Mouse (Mus musculus): ENCODE data around the gene Gm20388. TPM values are rescaled to one million over a fixed set of nuclear protein-coding genes. Genes with fewer than 3 reads are reported as not detected.

The Gm20388 gene
- polyA plus RNA-seq, 1 experiment from 2014 or later, result not detected

DNA sequence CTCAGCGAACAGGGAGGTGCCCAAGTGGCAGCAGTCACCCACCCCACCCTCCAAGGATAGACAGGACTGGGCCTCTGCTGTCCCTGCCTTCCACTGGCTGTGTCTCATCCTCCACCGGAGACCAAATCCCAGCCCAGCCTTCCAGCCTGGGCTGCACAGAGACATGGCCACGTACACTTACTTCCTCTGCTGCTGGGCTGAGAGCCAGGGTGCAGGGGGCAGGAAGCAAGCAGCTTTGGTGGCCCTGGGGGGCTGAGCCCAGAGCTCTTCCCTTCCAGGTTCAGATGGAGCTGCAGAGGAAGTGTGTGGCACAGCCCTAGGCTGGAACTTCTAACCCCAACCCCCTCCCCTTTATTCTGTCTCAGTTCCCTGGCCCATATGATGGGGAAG is 2420.5 kb downstream of the Gm20388 start:
- Histone ChIP-seq H3K9ac (no peak overlapping the region), H3K27me3 (peaks cover 33% of the 10 kb centered on the region), H3K36me3 (peaks cover 14% of the 10 kb centered on the region; the same call in 1 of the 2 replicates), H3K4me3 (no peak overlapping the region), H3K4me1 (peaks cover 10% of the 10 kb centered on the region; the same call in 1 of the 2 replicates), H3K27ac (no peak overlapping the region), H3K9me3 (no peaks in the 10 kb centered on the region), H3K4me2 (replicated peaks) (no peak overlapping the region)
- ATAC-seq (ENCODE audit: insufficient number of reproducible peaks, insufficient read depth, low FRiP score, low TSS enrichment), result no peak
- 49% methylated on average over 3 of the region's 3 CpGs for WGBS

DNA sequence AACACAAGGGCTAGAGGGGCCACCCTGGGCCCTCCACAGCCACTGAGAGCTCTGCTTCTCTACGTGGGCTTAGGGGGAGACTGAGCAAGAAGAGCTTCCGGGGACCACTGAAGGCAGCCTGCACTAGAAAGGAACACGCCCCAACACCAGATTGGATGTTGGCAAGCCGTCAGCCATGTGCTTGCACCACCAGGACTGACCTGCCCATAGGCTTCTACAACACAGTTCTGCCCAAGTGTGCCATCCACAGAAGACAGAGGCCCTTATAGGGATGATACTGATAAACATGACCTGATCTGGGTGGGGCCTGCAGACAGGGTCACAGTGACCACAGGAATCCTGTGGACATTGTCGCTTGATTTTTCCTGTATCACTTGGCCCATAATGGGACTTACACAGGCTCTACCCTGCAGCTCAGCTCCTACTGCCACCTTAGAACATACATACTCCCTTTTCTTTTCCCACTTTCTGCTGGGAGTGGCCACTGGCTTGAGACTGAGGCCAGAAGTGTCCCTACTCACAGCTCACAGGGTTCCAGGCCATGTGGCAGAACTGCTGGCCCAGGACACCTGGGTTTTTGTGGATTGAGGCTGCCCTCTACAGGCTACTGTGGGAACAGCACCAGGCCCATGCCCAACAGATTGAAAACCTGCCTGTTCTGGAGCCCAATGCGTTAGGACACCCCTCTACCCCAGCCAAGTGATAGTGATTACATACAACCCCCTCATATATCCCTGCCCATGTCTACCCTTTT is 2422.3 kb downstream of the Gm20388 start:
- no peaks in the 10 kb centered on the region for H3K9me3 ChIP-seq
- peaks cover 43% of the 10 kb centered on the region for H3K27me3 ChIP-seq
- peaks cover 14% of the 10 kb centered on the region; the same call in 1 of the 2 replicates for H3K36me3 ChIP-seq
- peaks cover 18% of the 10 kb centered on the region; the same call in 1 of the 2 replicates for H3K4me1 ChIP-seq
- H3K4me2 ChIP-seq (replicated peaks), result no peak overlapping the region
- H3K27ac ChIP-seq, result no peak overlapping the region
- 70% methylated on average over 6 of the region's 6 CpGs for WGBS
- no peak for ATAC-seq (ENCODE audit: insufficient number of reproducible peaks, insufficient read depth, low FRiP score, low TSS enrichment)
- H3K9ac ChIP-seq, result no peak overlapping the region
- H3K4me3 ChIP-seq, result no peak overlapping the region

DNA sequence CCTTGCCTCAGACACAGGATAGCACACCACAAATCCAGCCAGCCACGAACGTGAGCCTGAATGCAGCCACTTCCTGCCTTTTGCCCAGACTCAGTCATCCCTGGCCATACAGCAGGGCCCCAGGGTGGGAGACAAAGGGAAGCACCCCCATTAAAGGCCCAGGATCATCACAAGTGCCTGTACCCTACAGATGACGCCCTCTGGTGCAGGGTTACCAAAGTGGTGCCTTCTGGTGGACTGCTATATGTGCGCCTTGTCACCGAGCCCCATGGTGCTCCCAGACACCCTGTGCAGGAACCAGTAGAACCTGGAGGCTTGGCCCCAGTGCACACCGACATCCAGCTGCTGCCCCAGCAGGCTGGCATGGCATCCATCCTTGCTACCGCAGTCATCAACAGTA is 2422.9 kb downstream of the Gm20388 start:
- ATAC-seq (ENCODE audit: insufficient number of reproducible peaks, insufficient read depth, low FRiP score, low TSS enrichment), result no peak
- H3K4me1 ChIP-seq, result peaks cover 18% of the 10 kb centered on the region; the same call in 1 of the 2 replicates
- whole genome bisulfite sequencing, result 77% methylated on average over 7 of the region's 7 CpGs

DNA sequence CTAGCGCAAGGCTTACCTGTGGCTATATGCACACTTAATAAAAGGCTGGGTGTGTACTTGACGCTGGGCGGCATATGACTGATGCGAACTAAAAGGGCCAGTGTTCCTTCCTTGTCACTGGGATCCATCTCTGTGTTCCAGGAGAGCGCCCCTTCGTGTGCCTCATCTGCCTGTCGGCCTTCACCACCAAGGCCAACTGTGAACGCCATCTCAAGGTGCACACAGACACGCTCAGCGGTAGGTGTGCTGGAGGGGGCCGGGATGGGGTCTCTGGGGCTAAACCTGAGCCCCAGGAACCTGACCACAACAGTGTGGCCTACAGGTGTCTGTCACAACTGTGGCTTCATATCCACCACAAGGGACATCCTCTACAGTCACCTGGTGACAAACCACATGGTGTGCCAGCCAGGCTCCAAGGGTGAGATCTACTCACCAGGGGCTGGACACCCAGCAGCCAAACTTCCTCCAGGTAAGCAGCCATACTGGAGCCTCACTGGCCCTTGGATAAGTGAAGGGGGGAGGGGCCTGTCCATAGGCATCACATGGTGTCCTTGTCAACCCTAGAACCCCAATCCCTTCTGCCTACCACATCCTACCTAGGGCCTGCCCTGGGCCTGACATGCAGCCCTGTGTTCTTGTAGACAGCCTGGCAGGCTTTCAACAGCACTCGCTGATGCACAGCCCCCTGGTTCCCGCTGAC is 2424.3 kb downstream of the Gm20388 start:
- H3K27ac ChIP-seq, result no peak overlapping the region
- no peaks in the 10 kb centered on the region for H3K9me3 ChIP-seq
- peaks cover 14% of the 10 kb centered on the region; the same call in 1 of the 2 replicates for H3K36me3 ChIP-seq
- peaks cover 51% of the 10 kb centered on the region for H3K27me3 ChIP-seq
- peak overlapping the region; percentile 94; the same call in 1 of the 2 replicates for H3K4me2 ChIP-seq (replicated peaks)
- 80% methylated on average over 13 of the region's 13 CpGs for WGBS
- peak overlapping the region; percentile 57; the same call in 1 of the 2 replicates for H3K4me3 ChIP-seq
- peaks cover 17% of the 10 kb centered on the region; the same call in 1 of the 2 replicates for H3K4me1 ChIP-seq
- no peak overlapping the region for H3K9ac ChIP-seq
- ATAC-seq (ENCODE audit: insufficient number of reproducible peaks, insufficient read depth, low FRiP score, low TSS enrichment), result no peak

More for the DNA sequence above, 2422.9 kb downstream of the Gm20388 start:
- no peak overlapping the region for H3K4me3 ChIP-seq
- no peaks in the 10 kb centered on the region for H3K9me3 ChIP-seq
- no peak overlapping the region for H3K9ac ChIP-seq
- H3K36me3 ChIP-seq, result peaks cover 14% of the 10 kb centered on the region; the same call in 1 of the 2 replicates
- no peak overlapping the region for H3K4me2 ChIP-seq (replicated peaks)
- H3K27ac ChIP-seq, result no peak overlapping the region
- peaks cover 49% of the 10 kb centered on the region for H3K27me3 ChIP-seq

DNA sequence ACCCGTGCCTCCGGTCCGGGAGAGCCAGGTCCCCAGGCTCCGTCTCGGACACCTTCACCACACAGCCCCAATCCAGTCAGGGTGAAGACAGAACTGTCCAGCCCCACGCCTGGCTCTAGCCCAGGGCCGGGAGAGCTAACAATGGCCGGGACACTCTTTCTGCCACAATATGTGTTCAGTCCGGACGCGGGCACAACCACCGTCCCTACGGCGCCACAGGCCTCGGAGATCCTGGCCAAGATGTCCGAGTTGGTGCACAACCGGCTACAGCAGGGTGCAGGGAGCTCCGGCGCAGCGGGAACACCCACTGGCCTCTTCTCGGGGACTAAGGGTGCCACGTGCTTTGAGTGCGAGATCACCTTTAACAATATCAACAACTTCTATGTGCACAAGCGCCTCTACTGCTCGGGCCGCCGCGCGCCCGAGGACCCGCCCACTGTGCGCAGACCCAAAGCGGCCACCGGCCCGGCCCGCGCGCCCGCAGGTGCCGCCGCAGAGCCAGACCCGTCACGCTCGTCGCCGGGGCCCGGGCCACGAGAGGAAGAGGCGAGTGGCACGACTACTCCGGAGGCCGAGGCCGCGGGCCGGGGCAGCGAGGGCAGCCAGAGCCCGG is 2425.1 kb downstream of the Gm20388 start:
- no peak overlapping the region for H3K27ac ChIP-seq
- 9% methylated on average over 57 of the region's 57 CpGs for WGBS
- peaks cover 51% of the 10 kb centered on the region for H3K27me3 ChIP-seq

DNA sequence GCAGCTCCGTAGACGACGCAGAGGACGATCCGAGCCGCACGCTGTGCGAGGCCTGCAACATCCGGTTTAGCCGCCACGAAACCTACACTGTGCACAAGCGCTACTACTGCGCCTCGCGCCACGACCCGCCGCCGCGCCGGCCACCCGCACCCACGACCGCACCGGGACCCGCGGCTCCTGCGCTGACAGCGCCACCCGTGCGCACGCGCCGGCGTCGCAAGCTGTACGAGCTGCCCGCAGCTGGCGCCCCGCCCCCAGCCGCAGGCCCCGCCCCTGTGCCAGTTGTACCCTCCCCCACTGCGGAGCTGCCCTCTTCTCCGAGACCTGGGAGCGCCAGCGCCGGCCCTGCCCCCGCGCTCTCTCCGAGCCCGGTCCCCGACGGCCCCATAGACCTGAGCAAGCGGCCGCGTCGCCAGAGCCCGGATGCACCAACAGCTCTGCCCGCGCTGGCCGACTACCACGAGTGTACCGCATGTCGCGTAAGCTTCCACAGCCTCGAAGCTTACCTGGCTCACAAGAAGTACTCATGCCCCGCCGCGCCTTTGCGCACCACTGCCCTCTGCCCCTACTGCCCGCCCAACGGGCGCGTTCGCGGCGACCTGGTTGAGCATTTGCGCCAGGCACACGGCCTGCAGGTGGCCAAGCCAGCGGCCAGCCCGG is 2425.7 kb downstream of the Gm20388 start:
- peaks cover 53% of the 10 kb centered on the region for H3K27me3 ChIP-seq
- peaks cover 14% of the 10 kb centered on the region; the same call in 1 of the 2 replicates for H3K4me1 ChIP-seq
- peak overlapping the region; percentile 57 for H3K4me3 ChIP-seq
- H3K27ac ChIP-seq, result no peak overlapping the region
- ATAC-seq (ENCODE audit: insufficient number of reproducible peaks, insufficient read depth, low FRiP score, low TSS enrichment), result peak; percentile 19; the same call in 1 of the 2 replicates
- WGBS, result 3% methylated on average over 67 of the region's 81 CpGs
- H3K4me2 ChIP-seq (replicated peaks), result peak overlapping the region; percentile 94
- H3K36me3 ChIP-seq, result peaks cover 14% of the 10 kb centered on the region; the same call in 1 of the 2 replicates
- H3K9ac ChIP-seq, result peak overlapping the region; percentile 46
- no peaks in the 10 kb centered on the region for H3K9me3 ChIP-seq

More for the DNA sequence above, 2425.1 kb downstream of the Gm20388 start:
- Histone ChIP-seq H3K4me2 (replicated peaks) (peak overlapping the region; percentile 94), H3K9ac (peak overlapping the region; percentile 46), H3K36me3 (peaks cover 14% of the 10 kb centered on the region; the same call in 1 of the 2 replicates), H3K4me1 (peaks cover 14% of the 10 kb centered on the region; the same call in 1 of the 2 replicates), H3K4me3 (peak overlapping the region; percentile 57), H3K9me3 (no peaks in the 10 kb centered on the region)
- ATAC-seq (ENCODE audit: insufficient number of reproducible peaks, insufficient read depth, low FRiP score, low TSS enrichment), result no peak

DNA sequence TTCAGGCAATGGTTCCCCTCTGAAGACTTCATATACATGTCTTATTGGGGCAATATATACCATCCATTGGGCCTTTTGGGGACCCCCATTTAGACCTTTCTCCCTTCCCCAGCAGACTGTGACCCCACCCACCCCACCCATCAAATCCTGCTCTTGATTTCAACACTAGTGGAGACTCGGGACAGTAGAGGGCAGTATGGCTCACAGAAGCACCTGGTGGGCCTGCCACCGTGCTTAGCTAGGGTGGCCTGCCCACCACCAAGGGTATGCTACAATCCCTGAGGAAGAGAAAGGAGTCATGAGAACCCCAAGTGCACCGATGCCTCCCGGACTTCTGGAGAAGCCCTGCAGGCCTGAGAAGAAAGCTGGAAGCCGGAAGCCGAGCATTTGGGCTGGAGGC is 2428.2 kb downstream of the Gm20388 start:
- Histone ChIP-seq H3K36me3 (0 out of 2 replicates have a peak, but pooled peaks cover 9% of the 10 kb centered on the region), H3K27me3 (peaks cover 70% of the 10 kb centered on the region), H3K9ac (no peak overlapping the region), H3K4me2 (replicated peaks) (no peak overlapping the region), H3K9me3 (no peaks in the 10 kb centered on the region), H3K4me1 (peaks cover 29% of the 10 kb centered on the region), H3K27ac (no peak overlapping the region), H3K4me3 (no peak overlapping the region)
- 47% methylated on average over 6 of the region's 6 CpGs for WGBS
- no peak for ATAC-seq (ENCODE audit: insufficient number of reproducible peaks, insufficient read depth, low FRiP score, low TSS enrichment)

DNA sequence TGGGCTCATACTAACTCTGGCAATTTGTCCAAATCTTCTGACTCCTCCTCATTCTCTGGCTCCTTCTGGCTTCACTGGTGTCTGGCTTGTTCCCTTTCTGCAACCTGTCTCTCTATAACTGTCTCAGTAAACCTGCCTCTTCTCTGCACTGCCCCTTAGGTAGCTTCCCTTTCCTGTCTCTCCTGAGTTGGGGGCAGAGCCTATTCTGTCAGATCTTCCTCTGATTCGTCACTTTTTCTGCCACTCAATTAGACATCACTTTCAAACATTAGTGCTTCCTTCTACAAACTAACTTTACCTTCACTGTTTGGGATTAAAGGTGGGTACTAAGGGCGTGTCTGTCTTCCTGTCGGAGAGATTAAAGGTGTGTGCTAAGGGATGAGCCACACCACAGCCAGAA is 2430.1 kb downstream of the Gm20388 start:
- Histone ChIP-seq H3K9ac (no peak overlapping the region), H3K27me3 (peaks cover 66% of the 10 kb centered on the region), H3K4me3 (no peak overlapping the region), H3K4me2 (replicated peaks) (no peak overlapping the region), H3K9me3 (no peaks in the 10 kb centered on the region), H3K36me3 (no peaks in the 10 kb centered on the region), H3K27ac (no peak overlapping the region), H3K4me1 (peaks cover 34% of the 10 kb centered on the region)
- no peak for ATAC-seq (ENCODE audit: insufficient number of reproducible peaks, insufficient read depth, low FRiP score, low TSS enrichment)
- 80% methylated on average over 3 of the region's 3 CpGs for WGBS

DNA sequence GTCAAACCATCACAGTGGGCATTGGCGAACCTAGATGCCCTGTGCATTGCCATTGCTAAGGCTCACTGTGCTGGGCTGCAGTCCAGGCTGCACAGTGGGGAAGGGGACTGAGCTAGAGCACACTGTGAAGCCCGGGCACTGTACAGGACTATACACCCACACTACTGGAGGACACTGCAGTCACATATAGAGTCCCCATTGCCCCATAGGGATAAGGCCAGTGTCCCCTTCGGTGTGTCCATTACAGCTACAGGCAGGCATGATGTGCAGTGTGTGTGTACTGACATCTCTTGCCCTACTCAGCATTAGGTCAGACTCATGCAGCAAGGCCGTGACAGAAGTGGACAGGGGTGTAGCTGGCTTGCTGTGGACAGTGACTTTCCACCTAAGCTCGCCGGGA is 2431.1 kb downstream of the Gm20388 start:
- peaks cover 56% of the 10 kb centered on the region for H3K27me3 ChIP-seq
- H3K4me3 ChIP-seq, result no peak overlapping the region
- no peak overlapping the region for H3K4me2 ChIP-seq (replicated peaks)
- H3K36me3 ChIP-seq, result no peaks in the 10 kb centered on the region
- 85% methylated on average over 6 of the region's 6 CpGs for WGBS
- no peak overlapping the region for H3K27ac ChIP-seq
- H3K9ac ChIP-seq, result no peak overlapping the region
- no peak for ATAC-seq (ENCODE audit: insufficient number of reproducible peaks, insufficient read depth, low FRiP score, low TSS enrichment)
- no peaks in the 10 kb centered on the region for H3K9me3 ChIP-seq
- peaks cover 25% of the 10 kb centered on the region for H3K4me1 ChIP-seq

DNA sequence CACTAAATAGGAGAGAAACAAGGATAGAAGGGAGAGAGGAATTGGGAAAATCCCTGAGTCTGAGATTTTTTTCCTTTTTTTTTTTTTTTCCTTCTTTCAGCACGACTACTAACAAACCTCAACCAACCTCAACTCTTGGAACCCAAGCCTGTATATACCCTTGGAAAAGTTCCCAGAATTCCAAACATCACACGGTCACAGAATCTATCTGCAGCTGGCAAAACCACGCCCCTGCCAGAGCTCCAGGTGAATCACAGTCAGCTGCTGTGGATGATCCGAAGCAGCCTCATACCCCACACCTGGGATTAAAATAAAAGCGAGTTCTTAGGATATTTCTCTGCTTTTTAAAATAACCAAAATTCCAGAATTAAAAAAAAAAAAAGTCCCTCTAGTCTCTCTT is 2431.7 kb downstream of the Gm20388 start:
- Histone ChIP-seq H3K4me2 (replicated peaks) (no peak overlapping the region; the same call in 1 of the 2 replicates), H3K4me3 (no peak overlapping the region), H3K9ac (no peak overlapping the region), H3K9me3 (no peaks in the 10 kb centered on the region), H3K4me1 (peaks cover 23% of the 10 kb centered on the region), H3K36me3 (no peaks in the 10 kb centered on the region), H3K27ac (no peak overlapping the region), H3K27me3 (peaks cover 50% of the 10 kb centered on the region)
- no peak for ATAC-seq (ENCODE audit: insufficient number of reproducible peaks, insufficient read depth, low FRiP score, low TSS enrichment)
- 39% methylated on average over 5 of the region's 5 CpGs for WGBS

DNA sequence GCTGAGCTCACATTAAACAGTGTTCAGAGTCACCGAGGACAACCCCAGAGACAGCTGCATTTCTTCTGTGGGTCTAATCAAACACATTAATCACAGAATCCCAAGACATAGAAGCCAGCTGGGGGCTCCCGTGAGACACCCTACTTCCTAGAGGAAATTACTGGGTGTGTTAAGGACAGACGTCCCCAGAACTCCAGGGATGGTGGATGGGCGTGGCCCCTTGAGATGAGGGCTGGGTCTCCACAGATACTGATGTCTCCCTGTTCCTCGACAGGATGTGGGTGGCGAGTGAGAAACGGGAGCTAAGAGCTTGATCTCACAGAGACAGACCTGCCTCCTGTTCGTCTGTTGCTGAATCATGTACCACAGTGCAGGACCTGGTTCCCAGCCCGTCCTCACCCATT is 2432.2 kb downstream of the Gm20388 start:
- WGBS, result 7% methylated on average over 9 of the region's 9 CpGs
- Histone ChIP-seq H3K9me3 (no peaks in the 10 kb centered on the region), H3K4me3 (no peak overlapping the region), H3K9ac (no peak overlapping the region), H3K36me3 (no peaks in the 10 kb centered on the region), H3K27ac (no peak overlapping the region), H3K27me3 (peaks cover 46% of the 10 kb centered on the region), H3K4me2 (replicated peaks) (peak overlapping the region; percentile 49), H3K4me1 (peaks cover 23% of the 10 kb centered on the region)
- ATAC-seq (ENCODE audit: insufficient number of reproducible peaks, insufficient read depth, low FRiP score, low TSS enrichment), result 0 out of 2 replicates have a peak, but pooled peaks have one; percentile 26
